Mouse (Mus musculus) cortical plate, adult 2 months (tissue): ENCODE measurements around the gene Cebpa. TPM values are rescaled to one million over a fixed set of nuclear protein-coding genes. Genes with fewer than 3 reads are reported as not detected.

ENCODE experiments used
- H3K27ac ChIP-seq: fragments of 200-500 bp; 2 replicates; pipeline ENCODE4 v1.5.1; 2012; ENCODE audit warnings: low read length, control low read depth, inconsistent platforms; ENCODE audit not compliant: insufficient read depth
- H3K4me1 ChIP-seq: fragments of 200-500 bp; 2 replicates; pipeline ENCODE4 v1.6.1; 2011; ENCODE audit warnings: low read length; ENCODE audit not compliant: control insufficient read depth, insufficient read depth
- H3K4me3 ChIP-seq: fragments of 200-500 bp; 2 replicates; pipeline ENCODE4 v1.5.1; 2011; ENCODE audit warnings: mild to moderate bottlenecking, low read length, control low read depth; ENCODE audit not compliant: insufficient read depth
- CTCF ChIP-seq: fragments of 200-500 bp; IDR thresholded peaks from 2 replicates; pipeline ENCODE4 v1.5.1; 2011; ENCODE audit warnings: mild to moderate bottlenecking, control low read depth, low read length; ENCODE audit not compliant: insufficient read depth; ENCODE audit errors: extremely low read depth
- POLR2A ChIP-seq: fragments of 200-500 bp; IDR thresholded peaks from 2 replicates; pipeline ENCODE4 v1.6.1; 2011; ENCODE audit warnings: mild to moderate bottlenecking, low read length, control low read depth; ENCODE audit not compliant: insufficient read depth; ENCODE audit errors: extremely low read depth
- polyA plus RNA-seq: library from polyadenylated mRNA; depleted of rRNA; stranded (reverse); fragments of >200 nt; gene quantifications from 2 replicates; pipeline ENCODE4 v1.2.3, GENCODE M21; 2012; rRNA removed

The Cebpa gene
- polyA plus RNA-seq, 1 experiment = 6.5 TPM

DNA sequence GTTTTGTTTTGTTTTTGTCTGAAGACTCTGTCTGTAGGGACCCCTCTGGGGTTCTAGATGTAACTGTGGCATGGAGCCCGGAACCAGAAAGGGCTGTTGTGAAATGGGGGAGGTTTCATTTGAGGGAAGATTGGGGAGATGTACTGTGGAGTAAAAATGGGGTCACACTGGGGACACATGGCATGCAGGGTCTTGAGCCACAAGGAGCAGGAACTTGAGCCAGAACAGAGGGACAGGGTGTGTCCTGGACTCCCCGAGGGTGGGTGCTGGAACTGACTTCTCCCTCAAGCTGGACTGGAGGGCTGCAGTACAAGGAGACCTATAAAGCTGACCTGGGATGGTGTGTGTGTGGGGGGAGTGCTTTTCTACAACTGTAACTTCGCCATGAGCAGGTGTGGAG, 38.4 kb downstream of the Cebpa start:
- Histone ChIP-seq H3K4me1 (no peaks in the 10 kb centered on the region), H3K4me3 (no peak overlapping the region), H3K27ac (no peak overlapping the region)
- TF ChIP-seq POLR2A (no peak), CTCF (no peak)

- TF ChIP-seq POLR2A (no peak), CTCF (no peak)
- Histone ChIP-seq H3K4me3 (no peak overlapping the region), H3K27ac (no peak overlapping the region), H3K4me1 (no peaks in the 10 kb centered on the region)
Observed at GRCm38 (mm10) chr7:35162443-35162842, 43.4 kb downstream of the Cebpa start.

- H3K27ac ChIP-seq = no peak overlapping the region
- no peaks in the 10 kb centered on the region for H3K4me1 ChIP-seq
- H3K4me3 ChIP-seq = no peak overlapping the region
- TF ChIP-seq CTCF (no peak), POLR2A (no peak)
Observed at GRCm38 (mm10) chr7:35163600-35163999, 44.5 kb downstream of the Cebpa start.

DNA sequence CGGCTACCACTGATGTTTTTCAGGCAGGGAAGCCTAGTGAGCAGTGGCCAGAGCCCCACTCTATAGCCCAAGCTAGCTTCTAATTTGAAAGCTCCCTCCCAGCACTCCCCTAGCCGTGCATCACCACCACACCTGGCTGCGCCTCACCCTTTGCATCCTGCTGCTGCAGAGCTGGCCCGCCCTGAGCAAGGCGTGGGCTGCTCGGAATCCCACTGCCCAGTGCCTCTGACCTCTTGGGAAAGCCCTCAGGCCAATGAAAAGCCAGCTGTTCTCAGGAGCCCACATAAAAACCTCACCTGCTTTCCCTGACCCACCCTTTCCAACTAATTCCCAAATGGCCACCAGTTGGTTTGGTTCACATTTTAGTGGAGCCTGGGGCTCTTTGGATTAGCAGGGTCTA, 45.0 kb downstream of the Cebpa start:
- no peak for TF ChIP-seq POLR2A
- TF ChIP-seq CTCF = no peak
- no peaks in the 10 kb centered on the region for H3K4me1 ChIP-seq
- H3K4me3 ChIP-seq = no peak overlapping the region
- H3K27ac ChIP-seq = no peak overlapping the region

GRCm38 (mm10) chr7:35166988-35167387, 47.9 kb downstream of the Cebpa start:
- Histone ChIP-seq H3K4me3 (no peak overlapping the region), H3K27ac (no peak overlapping the region), H3K4me1 (no peaks in the 10 kb centered on the region)
- TF ChIP-seq CTCF (no peak), POLR2A (no peak)

- no peak overlapping the region for H3K27ac ChIP-seq
- no peak overlapping the region for H3K4me3 ChIP-seq
- no peaks in the 10 kb centered on the region for H3K4me1 ChIP-seq
- TF ChIP-seq POLR2A (no peak), CTCF (no peak)
Observed at GRCm38 (mm10) chr7:35167925-35168324, 48.8 kb downstream of the Cebpa start.

DNA sequence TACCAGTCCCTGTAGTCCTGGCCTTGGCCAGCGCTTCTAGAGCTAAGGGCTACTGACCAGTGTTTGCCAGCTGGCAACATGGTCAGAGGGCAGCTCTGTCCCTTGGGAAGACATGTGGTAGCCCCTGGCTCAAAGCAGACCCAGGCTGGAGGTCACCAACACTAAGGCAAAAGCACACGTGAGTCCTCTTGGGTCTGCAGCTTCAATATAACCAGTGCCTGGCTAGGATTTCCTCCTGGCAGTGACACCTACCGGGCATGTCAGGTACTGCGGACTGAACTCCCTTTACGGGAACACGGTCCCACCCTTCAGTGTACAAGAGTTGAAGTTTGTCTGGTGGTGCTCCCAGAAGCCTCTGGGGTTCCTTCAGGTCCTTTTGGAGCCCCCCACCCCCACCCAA, 50.2 kb downstream of the Cebpa start:
- Histone ChIP-seq H3K27ac (no peak overlapping the region), H3K4me3 (no peak overlapping the region), H3K4me1 (no peaks in the 10 kb centered on the region)
- TF ChIP-seq POLR2A (no peak), CTCF (peak; percentile 89)

Other genes starting within 250 kb of the Cebpa start
- gene Pepd, start 206.9 kb upstream of the Cebpa start, polyA plus RNA-seq = 39.3 and 39.6 TPM in 2 replicates
- 25.8 and 27.7 TPM in 2 replicates for gene Cebpg, start 62.7 kb upstream of the Cebpa start, polyA plus RNA-seq
- 59.3 and 60.4 TPM in 2 replicates for gene Slc7a10, start 67.1 kb downstream of the Cebpa start, polyA plus RNA-seq
- 56.7 and 57.3 TPM in 2 replicates for gene Lrp3, start 96.2 kb downstream of the Cebpa start, polyA plus RNA-seq
- 21.7 and 24.1 TPM in 2 replicates for gene Gpatch1, start 199.1 kb downstream of the Cebpa start, polyA plus RNA-seq
- gene Rhpn2, start 214.9 kb downstream of the Cebpa start, polyA plus RNA-seq = 5.6 and 5.8 TPM in 2 replicates